Mouse (Mus musculus): ENCODE measurements around the gene Qprt. TPM values are rescaled to one million over a fixed set of nuclear protein-coding genes. Genes with fewer than 3 reads are reported as not detected.

Qprt gene
- polyA plus RNA-seq, 1 experiment = not detected

- no peak overlapping the region for H3K27ac ChIP-seq (ENCODE audit: insufficient read depth, low read depth, low read length)
- no peak for TF ChIP-seq POLR2A (IDR thresholded peaks at IDR 0.05; ENCODE audit: insufficient read depth, low read depth, low read length)
- no peak for TF ChIP-seq CTCF (IDR thresholded peaks at IDR 0.05; ENCODE audit: insufficient read depth, low read depth, low read length)
- H3K4me3 ChIP-seq (ENCODE audit: insufficient read depth, low read depth, low read length) = no peak overlapping the region
- H3K4me1 ChIP-seq (ENCODE audit: control insufficient read depth, insufficient read depth, low read length) = no peaks in the 10 kb centered on the region
- 83% methylated on average over 2 of the region's 2 CpGs for WGBS
Measured at GRCm38 (mm10) chr7:127146267-127146603, 24.2 kb upstream of the Qprt start.

- TF ChIP-seq POLR2A (IDR thresholded peaks at IDR 0.05; ENCODE audit: insufficient read depth, low read depth, low read length) (no peak), CTCF (IDR thresholded peaks at IDR 0.05; ENCODE audit: insufficient read depth, low read depth, low read length) (no peak)
- 72% methylated on average over 9 of the region's 9 CpGs for WGBS
- Histone ChIP-seq H3K4me1 (ENCODE audit: control insufficient read depth, insufficient read depth, low read length) (no peaks in the 10 kb centered on the region), H3K4me3 (ENCODE audit: insufficient read depth, low read depth, low read length) (no peak overlapping the region), H3K27ac (ENCODE audit: insufficient read depth, low read depth, low read length) (no peak overlapping the region)
Measured at GRCm38 (mm10) chr7:127145387-127146266, 23.6 kb upstream of the Qprt start.

- 83% methylated on average over 7 of the region's 7 CpGs for WGBS
- TF ChIP-seq POLR2A (IDR thresholded peaks at IDR 0.05; ENCODE audit: insufficient read depth, low read depth, low read length) (no peak), CTCF (IDR thresholded peaks at IDR 0.05; ENCODE audit: insufficient read depth, low read depth, low read length) (no peak)
- H3K4me3 ChIP-seq (ENCODE audit: insufficient read depth, low read depth, low read length) = no peak overlapping the region
- H3K27ac ChIP-seq (ENCODE audit: insufficient read depth, low read depth, low read length) = no peak overlapping the region
- no peaks in the 10 kb centered on the region for H3K4me1 ChIP-seq (ENCODE audit: control insufficient read depth, insufficient read depth, low read length)
Measured at GRCm38 (mm10) chr7:127144412-127144811, 22.4 kb upstream of the Qprt start.

DNA sequence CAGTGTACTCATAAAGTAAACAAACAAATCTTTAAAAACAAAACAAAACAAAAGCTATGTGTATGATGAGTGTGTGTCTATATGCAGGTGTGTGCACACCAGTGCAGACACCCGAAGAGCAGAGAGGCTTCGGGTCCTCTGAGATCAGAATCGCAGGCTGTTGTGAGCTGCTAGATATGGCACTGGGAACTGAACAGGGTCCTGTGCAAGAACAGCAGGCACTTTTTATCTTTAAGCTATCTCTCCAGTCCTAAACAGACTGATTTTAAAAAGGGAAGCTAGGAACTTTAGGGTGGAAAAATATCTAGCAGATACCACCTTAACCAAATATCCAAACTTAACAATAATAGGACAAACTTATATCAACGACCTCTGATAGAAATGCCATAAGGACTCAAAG is 20.6 kb upstream of the Qprt start:
- WGBS = 88% methylated on average over 4 of the region's 4 CpGs
- Histone ChIP-seq H3K4me1 (ENCODE audit: control insufficient read depth, insufficient read depth, low read length) (no peaks in the 10 kb centered on the region), H3K4me3 (ENCODE audit: insufficient read depth, low read depth, low read length) (no peak overlapping the region), H3K27ac (ENCODE audit: insufficient read depth, low read depth, low read length) (no peak overlapping the region)
- no peak for TF ChIP-seq POLR2A (IDR thresholded peaks at IDR 0.05; ENCODE audit: insufficient read depth, low read depth, low read length)
- no peak for TF ChIP-seq CTCF (IDR thresholded peaks at IDR 0.05; ENCODE audit: insufficient read depth, low read depth, low read length)

DNA sequence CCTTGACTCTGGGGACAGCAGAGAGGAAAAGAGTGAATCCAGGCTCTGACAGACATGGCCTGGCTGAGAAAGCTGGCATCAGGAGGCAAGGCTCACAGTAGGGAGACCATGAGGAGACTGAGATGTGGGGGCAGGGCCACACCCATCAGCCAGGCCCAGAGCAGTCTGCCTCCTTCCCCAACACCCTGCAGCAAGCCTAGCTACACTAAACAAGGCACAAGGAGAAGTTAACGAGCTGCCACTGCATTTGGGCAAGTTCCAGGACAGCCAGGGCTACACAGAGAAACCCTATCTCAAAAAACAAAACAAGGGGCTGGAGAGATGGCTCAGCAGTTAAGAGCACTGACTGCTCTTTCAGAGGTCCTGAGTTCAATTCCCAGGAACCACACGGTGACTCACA is 20.2 kb upstream of the Qprt start:
- Histone ChIP-seq H3K4me1 (ENCODE audit: control insufficient read depth, insufficient read depth, low read length) (no peaks in the 10 kb centered on the region), H3K27ac (ENCODE audit: insufficient read depth, low read depth, low read length) (no peak overlapping the region), H3K4me3 (ENCODE audit: insufficient read depth, low read depth, low read length) (no peak overlapping the region)
- WGBS = 56% methylated on average over 2 of the region's 2 CpGs
- TF ChIP-seq POLR2A (IDR thresholded peaks at IDR 0.05; ENCODE audit: insufficient read depth, low read depth, low read length) = no peak
- TF ChIP-seq CTCF (IDR thresholded peaks at IDR 0.05; ENCODE audit: insufficient read depth, low read depth, low read length) = no peak

DNA sequence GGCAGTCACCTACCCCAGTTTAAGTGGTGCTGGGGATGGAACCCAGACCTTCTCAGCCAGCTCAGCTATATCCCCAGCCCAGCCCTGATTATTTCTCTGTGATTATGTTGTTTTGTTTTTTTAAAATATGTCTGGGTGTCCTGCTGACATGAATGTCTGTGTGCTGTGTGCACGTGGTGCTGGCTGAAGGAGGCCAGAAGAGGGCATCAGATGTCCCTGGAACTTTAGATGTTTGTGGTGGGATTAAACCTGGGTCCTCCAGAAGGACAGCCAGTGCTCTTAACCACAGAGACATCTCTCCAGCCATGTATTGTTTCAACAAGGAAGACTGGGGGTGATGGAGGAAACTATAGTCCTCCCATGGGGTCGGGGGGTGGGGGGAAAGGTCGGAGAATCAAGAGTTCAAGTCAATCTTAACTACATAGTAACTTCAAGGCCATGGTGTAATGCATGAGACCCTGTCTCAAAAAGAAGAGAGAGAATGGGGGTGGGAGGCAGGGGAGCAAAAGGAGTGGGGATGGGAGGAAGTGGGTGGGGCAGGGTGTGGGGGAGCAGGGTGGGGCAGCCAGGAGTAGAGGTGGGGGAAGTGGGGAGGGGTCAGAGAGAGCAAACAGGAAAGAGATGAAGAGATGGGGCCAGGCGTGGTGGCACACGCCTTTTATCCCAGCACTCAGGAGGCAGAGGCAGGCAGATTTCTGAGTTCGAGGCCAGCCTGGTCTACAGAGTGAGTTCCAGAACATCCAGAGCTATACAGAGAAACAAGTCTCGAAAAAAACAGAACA is 18.8 kb upstream of the Qprt start:
- no peak for TF ChIP-seq POLR2A (IDR thresholded peaks at IDR 0.05; ENCODE audit: insufficient read depth, low read depth, low read length)
- no peak for TF ChIP-seq CTCF (IDR thresholded peaks at IDR 0.05; ENCODE audit: insufficient read depth, low read depth, low read length)
- WGBS = 68% methylated on average over 7 of the region's 7 CpGs
- H3K4me3 ChIP-seq (ENCODE audit: insufficient read depth, low read depth, low read length) = no peak overlapping the region
- no peaks in the 10 kb centered on the region for H3K4me1 ChIP-seq (ENCODE audit: control insufficient read depth, insufficient read depth, low read length)
- no peak overlapping the region for H3K27ac ChIP-seq (ENCODE audit: insufficient read depth, low read depth, low read length)

GRCm38 (mm10) chr7:127139562-127139961 is 17.5 kb upstream of the Qprt start:
- Histone ChIP-seq H3K4me1 (ENCODE audit: control insufficient read depth, insufficient read depth, low read length) (no peaks in the 10 kb centered on the region), H3K27ac (ENCODE audit: insufficient read depth, low read depth, low read length) (no peak overlapping the region), H3K4me3 (ENCODE audit: insufficient read depth, low read depth, low read length) (no peak overlapping the region)
- TF ChIP-seq POLR2A (IDR thresholded peaks at IDR 0.05; ENCODE audit: insufficient read depth, low read depth, low read length) = no peak
- no peak for TF ChIP-seq CTCF (IDR thresholded peaks at IDR 0.05; ENCODE audit: insufficient read depth, low read depth, low read length)
- 54% methylated on average over 5 of the region's 5 CpGs for WGBS

DNA sequence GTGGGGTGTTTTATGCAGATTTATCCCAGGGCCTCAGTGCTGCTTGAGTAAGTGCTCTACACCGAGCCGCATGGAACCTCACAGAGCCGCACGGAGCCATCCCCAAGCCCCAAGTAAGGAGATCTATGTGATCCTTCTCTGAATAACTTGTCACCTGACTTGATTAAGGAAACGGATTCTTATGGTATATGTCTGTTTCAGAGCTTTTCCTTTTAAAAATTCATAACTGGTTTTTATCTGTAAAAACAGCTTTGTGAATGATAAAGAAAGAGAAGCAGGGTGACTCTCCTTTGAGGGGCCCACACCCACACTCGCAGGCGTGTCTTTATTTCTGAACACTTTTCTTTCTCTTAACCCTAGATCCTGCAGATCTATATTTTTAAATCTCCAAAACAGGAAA is 17.1 kb upstream of the Qprt start:
- Histone ChIP-seq H3K4me3 (ENCODE audit: insufficient read depth, low read depth, low read length) (no peak overlapping the region), H3K27ac (ENCODE audit: insufficient read depth, low read depth, low read length) (no peak overlapping the region), H3K4me1 (ENCODE audit: control insufficient read depth, insufficient read depth, low read length) (no peaks in the 10 kb centered on the region)
- WGBS = 91% methylated on average over 7 of the region's 7 CpGs
- no peak for TF ChIP-seq CTCF (IDR thresholded peaks at IDR 0.05; ENCODE audit: insufficient read depth, low read depth, low read length)
- no peak for TF ChIP-seq POLR2A (IDR thresholded peaks at IDR 0.05; ENCODE audit: insufficient read depth, low read depth, low read length)

Measured in olfactory bulb, adult 2 months (tissue).